Mouse (Mus musculus): ENCODE data around the gene Tmem163. TPM values are rescaled to one million over a fixed set of nuclear protein-coding genes. Genes with fewer than 3 reads are reported as not detected.

Gene Tmem163
- polyA plus RNA-seq, 1 experiment from 2014 or later = 0.84 TPM

- 35% methylated on average over 9 of the region's 9 CpGs for WGBS
- no peak overlapping the region for H3K27ac ChIP-seq (ENCODE audit: low read depth)
- no peaks in the 10 kb centered on the region for H3K27me3 ChIP-seq (replicated peaks; ENCODE audit: control insufficient read depth, insufficient read depth, low read length)
- no peak overlapping the region for H3K9ac ChIP-seq (ENCODE audit: low read length)
- no peak overlapping the region for H3K4me2 ChIP-seq (ENCODE audit: low read length)
- H3K9me3 ChIP-seq (ENCODE audit: control insufficient read depth, low read length) = no peaks in the 10 kb centered on the region
- no peak overlapping the region for H3K4me3 ChIP-seq (ENCODE audit: low read depth, low read length)
- H3K36me3 ChIP-seq (ENCODE audit: control insufficient read depth, insufficient read depth, low read length) = no peaks in the 10 kb centered on the region
- no peaks in the 10 kb centered on the region for H3K4me1 ChIP-seq (replicated peaks; ENCODE audit: control insufficient read depth, insufficient read depth, low read length)
- peak; percentile 86 for DNase-seq (ENCODE audit: low spot score)
- ATAC-seq (replicated peaks; ENCODE audit: low FRiP score, low TSS enrichment, low read depth) = peak; percentile 56; the same call in 1 of the 2 replicates
These were observed 182.4 kb downstream of the Tmem163 start for GRCm38 (mm10) chr1:127496737-127497543.

GRCm38 (mm10) chr1:127487161-127487560, 192.2 kb downstream of the Tmem163 start:
- WGBS = 79% methylated on average over 4 of the region's 4 CpGs
- Histone ChIP-seq H3K4me3 (ENCODE audit: low read depth, low read length) (no peak overlapping the region), H3K27me3 (replicated peaks; ENCODE audit: control insufficient read depth, insufficient read depth, low read length) (no peaks in the 10 kb centered on the region), H3K9ac (ENCODE audit: low read length) (no peak overlapping the region), H3K9me3 (ENCODE audit: control insufficient read depth, low read length) (no peaks in the 10 kb centered on the region), H3K4me2 (ENCODE audit: low read length) (no peak overlapping the region), H3K36me3 (ENCODE audit: control insufficient read depth, insufficient read depth, low read length) (peaks cover 10% of the 10 kb centered on the region; the same call in 1 of the 2 replicates), H3K27ac (ENCODE audit: low read depth) (no peak overlapping the region), H3K4me1 (replicated peaks; ENCODE audit: control insufficient read depth, insufficient read depth, low read length) (no peaks in the 10 kb centered on the region)
- ATAC-seq (replicated peaks; ENCODE audit: low FRiP score, low TSS enrichment, low read depth) = no peak
- DNase-seq (ENCODE audit: low spot score) = no peak

- H3K9me3 ChIP-seq (ENCODE audit: control insufficient read depth, low read length) = no peaks in the 10 kb centered on the region
- H3K4me2 ChIP-seq (ENCODE audit: low read length) = no peak overlapping the region
- ATAC-seq (replicated peaks; ENCODE audit: low FRiP score, low TSS enrichment, low read depth) (no peak), DNase-seq (ENCODE audit: low spot score) (peak; percentile 77)
- H3K27me3 ChIP-seq (replicated peaks; ENCODE audit: control insufficient read depth, insufficient read depth, low read length) = no peaks in the 10 kb centered on the region
- WGBS = 41% methylated on average over 7 of the region's 7 CpGs
- H3K36me3 ChIP-seq (ENCODE audit: control insufficient read depth, insufficient read depth, low read length) = peaks cover 11% of the 10 kb centered on the region; the same call in 1 of the 2 replicates
- H3K4me3 ChIP-seq (ENCODE audit: low read depth, low read length) = no peak overlapping the region
- no peaks in the 10 kb centered on the region for H3K4me1 ChIP-seq (replicated peaks; ENCODE audit: control insufficient read depth, insufficient read depth, low read length)
- no peak overlapping the region for H3K27ac ChIP-seq (ENCODE audit: low read depth)
- no peak overlapping the region for H3K9ac ChIP-seq (ENCODE audit: low read length)
These were observed 194.5 kb downstream of the Tmem163 start for GRCm38 (mm10) chr1:127484826-127485225.

- no peak overlapping the region for H3K4me3 ChIP-seq (ENCODE audit: low read depth, low read length)
- H3K27ac ChIP-seq (ENCODE audit: low read depth) = no peak overlapping the region
- no peak overlapping the region for H3K9ac ChIP-seq (ENCODE audit: low read length)
- WGBS = 92% methylated on average over 8 of the region's 8 CpGs
- no peaks in the 10 kb centered on the region for H3K9me3 ChIP-seq (ENCODE audit: control insufficient read depth, low read length)
- H3K36me3 ChIP-seq (ENCODE audit: control insufficient read depth, insufficient read depth, low read length) = peaks cover 11% of the 10 kb centered on the region; the same call in 1 of the 2 replicates
- no peaks in the 10 kb centered on the region for H3K4me1 ChIP-seq (replicated peaks; ENCODE audit: control insufficient read depth, insufficient read depth, low read length)
- ATAC-seq (replicated peaks; ENCODE audit: low FRiP score, low TSS enrichment, low read depth) (no peak; the same call in 1 of the 2 replicates), DNase-seq (ENCODE audit: low spot score) (no peak)
- H3K4me2 ChIP-seq (ENCODE audit: low read length) = no peak overlapping the region
- no peaks in the 10 kb centered on the region for H3K27me3 ChIP-seq (replicated peaks; ENCODE audit: control insufficient read depth, insufficient read depth, low read length)
These were observed 195.2 kb downstream of the Tmem163 start for GRCm38 (mm10) chr1:127484188-127484587.

GRCm38 (mm10) chr1:127482911-127483310, 196.4 kb downstream of the Tmem163 start:
- H3K4me2 ChIP-seq (ENCODE audit: low read length) = no peak overlapping the region
- ATAC-seq (replicated peaks; ENCODE audit: low FRiP score, low TSS enrichment, low read depth) (no peak), DNase-seq (ENCODE audit: low spot score) (no peak)
- WGBS = 74% methylated on average over 10 of the region's 10 CpGs
- H3K27me3 ChIP-seq (replicated peaks; ENCODE audit: control insufficient read depth, insufficient read depth, low read length) = no peaks in the 10 kb centered on the region
- H3K36me3 ChIP-seq (ENCODE audit: control insufficient read depth, insufficient read depth, low read length) = peaks cover 11% of the 10 kb centered on the region; the same call in 1 of the 2 replicates
- H3K4me3 ChIP-seq (ENCODE audit: low read depth, low read length) = no peak overlapping the region
- H3K9ac ChIP-seq (ENCODE audit: low read length) = no peak overlapping the region
- no peaks in the 10 kb centered on the region for H3K9me3 ChIP-seq (ENCODE audit: control insufficient read depth, low read length)
- no peaks in the 10 kb centered on the region for H3K4me1 ChIP-seq (replicated peaks; ENCODE audit: control insufficient read depth, insufficient read depth, low read length)
- H3K27ac ChIP-seq (ENCODE audit: low read depth) = no peak overlapping the region

GRCm38 (mm10) chr1:127475756-127476155, 203.6 kb downstream of the Tmem163 start:
- Histone ChIP-seq H3K9ac (ENCODE audit: low read length) (no peak overlapping the region), H3K9me3 (ENCODE audit: control insufficient read depth, low read length) (no peaks in the 10 kb centered on the region), H3K4me1 (replicated peaks; ENCODE audit: control insufficient read depth, insufficient read depth, low read length) (no peaks in the 10 kb centered on the region), H3K4me2 (ENCODE audit: low read length) (no peak overlapping the region), H3K36me3 (ENCODE audit: control insufficient read depth, insufficient read depth, low read length) (peaks cover 9% of the 10 kb centered on the region), H3K27me3 (replicated peaks; ENCODE audit: control insufficient read depth, insufficient read depth, low read length) (no peaks in the 10 kb centered on the region), H3K27ac (ENCODE audit: low read depth) (no peak overlapping the region), H3K4me3 (ENCODE audit: low read depth, low read length) (no peak overlapping the region)
- WGBS = 94% methylated on average over 5 of the region's 5 CpGs
- no peak for DNase-seq (ENCODE audit: low spot score)
- ATAC-seq (replicated peaks; ENCODE audit: low FRiP score, low TSS enrichment, low read depth) = no peak

GRCm38 (mm10) chr1:127470175-127470574, 209.2 kb downstream of the Tmem163 start:
- no peak for ATAC-seq (replicated peaks; ENCODE audit: low FRiP score, low TSS enrichment, low read depth)
- Histone ChIP-seq H3K9me3 (ENCODE audit: control insufficient read depth, low read length) (no peaks in the 10 kb centered on the region), H3K4me1 (replicated peaks; ENCODE audit: control insufficient read depth, insufficient read depth, low read length) (no peaks in the 10 kb centered on the region), H3K9ac (ENCODE audit: low read length) (no peak overlapping the region), H3K36me3 (ENCODE audit: control insufficient read depth, insufficient read depth, low read length) (peaks cover 5% of the 10 kb centered on the region; the same call in 1 of the 2 replicates), H3K27me3 (replicated peaks; ENCODE audit: control insufficient read depth, insufficient read depth, low read length) (no peaks in the 10 kb centered on the region), H3K4me3 (ENCODE audit: low read depth, low read length) (no peak overlapping the region), H3K4me2 (ENCODE audit: low read length) (no peak overlapping the region), H3K27ac (ENCODE audit: low read depth) (no peak overlapping the region)
- 70% methylated on average over 4 of the region's 4 CpGs for WGBS
- no peak for DNase-seq (ENCODE audit: low spot score)

- Histone ChIP-seq H3K4me3 (ENCODE audit: low read depth, low read length) (no peak overlapping the region), H3K27ac (ENCODE audit: low read depth) (no peak overlapping the region), H3K4me2 (ENCODE audit: low read length) (no peak overlapping the region), H3K27me3 (replicated peaks; ENCODE audit: control insufficient read depth, insufficient read depth, low read length) (no peaks in the 10 kb centered on the region), H3K9me3 (ENCODE audit: control insufficient read depth, low read length) (no peaks in the 10 kb centered on the region), H3K4me1 (replicated peaks; ENCODE audit: control insufficient read depth, insufficient read depth, low read length) (no peaks in the 10 kb centered on the region; the same call in 1 of the 2 replicates), H3K9ac (ENCODE audit: low read length) (no peak overlapping the region), H3K36me3 (ENCODE audit: control insufficient read depth, insufficient read depth, low read length) (peaks cover 5% of the 10 kb centered on the region; the same call in 1 of the 2 replicates)
- DNase-seq (ENCODE audit: low spot score) (no peak), ATAC-seq (replicated peaks; ENCODE audit: low FRiP score, low TSS enrichment, low read depth) (no peak)
- WGBS = 98% methylated on average over 5 of the region's 5 CpGs
These were observed 212.1 kb downstream of the Tmem163 start for GRCm38 (mm10) chr1:127467238-127467637.

- H3K36me3 ChIP-seq (ENCODE audit: control insufficient read depth, insufficient read depth, low read length) = 0 out of 2 replicates have a peak, but pooled peaks cover 5% of the 10 kb centered on the region
- no peaks in the 10 kb centered on the region for H3K27me3 ChIP-seq (replicated peaks; ENCODE audit: control insufficient read depth, insufficient read depth, low read length)
- no peak for DNase-seq (ENCODE audit: low spot score)
- H3K9me3 ChIP-seq (ENCODE audit: control insufficient read depth, low read length) = no peaks in the 10 kb centered on the region
- H3K4me2 ChIP-seq (ENCODE audit: low read length) = no peak overlapping the region
- no peak overlapping the region for H3K9ac ChIP-seq (ENCODE audit: low read length)
- no peak for ATAC-seq (replicated peaks; ENCODE audit: low FRiP score, low TSS enrichment, low read depth)
- WGBS = 63% methylated on average over 6 of the region's 6 CpGs
- no peaks in the 10 kb centered on the region; the same call in 1 of the 2 replicates for H3K4me1 ChIP-seq (replicated peaks; ENCODE audit: control insufficient read depth, insufficient read depth, low read length)
- H3K27ac ChIP-seq (ENCODE audit: low read depth) = no peak overlapping the region
- H3K4me3 ChIP-seq (ENCODE audit: low read depth, low read length) = no peak overlapping the region
These were observed 214.1 kb downstream of the Tmem163 start for GRCm38 (mm10) chr1:127465292-127465691.

Data from intestine, embryonic 14.5 days (tissue).